Mouse (Mus musculus) cerebellum, adult 9-10 months (tissue): ENCODE data around the gene Cdc42bpa.

Experiments used
- DNase-seq: peaks from one replicate; pipeline ENCODE4 v3.0.0; 2022

The Cdc42bpa gene

GRCm38 (mm10) chr1:180170071-180170470 is 209.8 kb downstream of the Cdc42bpa start:
- DNase-seq: no peak

GRCm38 (mm10) chr1:180171883-180172282 is 211.6 kb downstream of the Cdc42bpa start:
- no peak for DNase-seq

DNA sequence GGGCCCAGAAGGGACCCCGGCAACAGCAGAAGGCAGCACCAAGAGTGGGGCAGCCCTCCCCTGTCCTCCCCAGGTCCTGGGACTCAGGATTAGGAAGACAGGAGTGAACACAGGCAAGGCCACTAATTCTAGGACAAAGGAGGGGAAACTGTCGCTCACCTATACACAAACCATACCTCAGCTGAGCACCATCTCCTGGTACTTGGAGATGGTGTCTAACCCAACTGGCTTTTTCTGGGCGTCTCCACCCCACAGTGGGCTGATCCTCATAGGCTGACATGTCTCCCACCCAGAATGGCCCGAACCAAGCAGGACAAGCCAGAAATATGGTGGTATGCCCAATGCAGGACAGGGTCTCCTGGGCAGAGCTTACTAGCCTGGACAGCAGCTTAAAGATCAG is 212.3 kb downstream of the Cdc42bpa start:
- no peak for DNase-seq

GRCm38 (mm10) chr1:180173017-180173416 is 212.7 kb downstream of the Cdc42bpa start:
- no peak for DNase-seq

DNA sequence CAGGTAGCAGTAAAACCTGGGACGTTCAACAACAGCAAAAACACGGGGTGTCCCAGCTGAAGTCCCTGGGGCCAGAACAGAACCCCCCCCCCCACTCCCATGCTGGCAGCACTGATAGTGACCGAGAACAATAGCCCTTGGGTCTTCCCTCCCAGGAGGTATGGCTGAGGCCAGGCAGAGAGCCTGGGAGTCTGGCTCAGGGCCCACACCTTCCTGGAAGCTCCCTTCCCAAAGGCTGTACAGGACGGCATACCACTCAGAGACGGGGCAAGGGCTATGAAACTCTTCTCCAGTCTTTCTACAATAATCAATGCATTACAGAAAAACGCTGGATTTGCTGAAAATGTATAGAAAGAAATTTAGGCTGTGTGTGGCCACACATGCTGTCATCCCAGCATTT is 214.4 kb downstream of the Cdc42bpa start:
- DNase-seq: no peak

DNA sequence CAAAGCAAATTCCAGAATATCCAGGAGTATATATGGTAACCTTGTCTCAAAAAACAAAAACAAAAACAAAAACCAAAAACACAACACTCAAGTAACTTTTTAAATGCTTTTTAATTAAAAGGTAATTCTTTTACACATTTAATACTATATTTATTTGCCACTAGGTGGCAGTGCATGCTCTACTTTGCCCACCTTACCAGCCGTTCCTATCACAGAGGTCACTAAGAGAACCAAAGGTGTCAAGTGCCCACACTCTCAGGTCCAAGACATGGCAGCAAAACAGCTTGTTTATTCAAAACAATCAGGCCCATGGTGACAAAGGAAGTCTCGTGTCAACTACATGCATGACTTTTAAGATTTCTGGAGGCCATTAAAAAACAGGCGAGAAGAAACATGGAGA is 214.9 kb downstream of the Cdc42bpa start:
- no peak for DNase-seq

GRCm38 (mm10) chr1:180175635-180176034 is 215.4 kb downstream of the Cdc42bpa start:
- DNase-seq: no peak

- DNase-seq: no peak
Measured at GRCm38 (mm10) chr1:180176784-180177183, 216.5 kb downstream of the Cdc42bpa start.

GRCm38 (mm10) chr1:180178340-180178739 is 218.1 kb downstream of the Cdc42bpa start:
- DNase-seq: no peak

- DNase-seq: no peak
Measured at GRCm38 (mm10) chr1:180179100-180179499, 218.8 kb downstream of the Cdc42bpa start.

GRCm38 (mm10) chr1:180179840-180180239 is 219.6 kb downstream of the Cdc42bpa start:
- no peak for DNase-seq

DNA sequence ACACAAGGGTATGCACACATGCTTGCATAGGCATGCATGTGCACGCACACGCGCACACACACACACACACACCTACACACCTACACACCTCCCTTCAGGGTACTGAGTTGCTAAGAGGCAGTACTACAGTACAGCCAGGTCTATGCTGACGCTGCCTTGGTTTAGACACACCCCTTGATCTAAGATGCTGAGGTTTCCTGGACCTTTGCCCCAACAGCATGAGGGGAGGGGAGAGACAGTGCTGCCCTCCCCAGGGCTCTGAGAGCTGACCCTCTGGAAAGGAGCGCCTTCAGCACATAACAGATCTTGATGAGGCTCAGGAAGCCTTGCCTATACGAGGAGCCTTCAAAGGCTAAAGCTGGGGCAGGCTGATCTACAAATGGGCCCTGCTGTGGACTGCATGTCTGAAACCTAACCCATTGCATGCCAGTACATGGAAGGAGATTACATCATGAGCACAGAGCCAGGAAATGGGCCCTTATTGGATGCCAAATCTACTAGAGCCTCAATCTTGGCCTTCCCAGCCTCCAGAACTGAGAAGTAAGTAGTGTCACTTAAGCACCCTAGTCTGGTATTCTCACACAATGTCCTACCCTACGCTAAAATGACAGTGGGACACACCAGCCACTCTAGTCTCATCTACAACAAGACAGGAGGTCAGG is 221.2 kb downstream of the Cdc42bpa start:
- no peak for DNase-seq

DNA sequence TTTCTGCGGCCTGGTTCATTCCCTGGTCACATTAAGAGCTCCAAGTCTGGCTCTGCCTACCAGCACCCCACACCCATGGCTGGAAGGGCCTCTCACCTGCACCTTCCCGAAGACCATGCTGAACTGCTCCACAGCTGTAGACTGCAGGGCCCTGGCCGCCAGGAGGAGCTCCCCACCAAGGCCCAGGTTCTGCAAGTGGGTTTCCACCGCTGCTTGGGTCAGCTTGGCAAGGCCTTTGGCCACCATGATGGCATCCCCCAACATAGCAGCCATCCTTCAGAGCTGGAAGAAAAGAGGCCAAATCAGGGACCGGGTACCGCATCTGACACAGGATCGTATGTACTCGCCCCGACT is 221.7 kb downstream of the Cdc42bpa start:
- no peak for DNase-seq

DNA sequence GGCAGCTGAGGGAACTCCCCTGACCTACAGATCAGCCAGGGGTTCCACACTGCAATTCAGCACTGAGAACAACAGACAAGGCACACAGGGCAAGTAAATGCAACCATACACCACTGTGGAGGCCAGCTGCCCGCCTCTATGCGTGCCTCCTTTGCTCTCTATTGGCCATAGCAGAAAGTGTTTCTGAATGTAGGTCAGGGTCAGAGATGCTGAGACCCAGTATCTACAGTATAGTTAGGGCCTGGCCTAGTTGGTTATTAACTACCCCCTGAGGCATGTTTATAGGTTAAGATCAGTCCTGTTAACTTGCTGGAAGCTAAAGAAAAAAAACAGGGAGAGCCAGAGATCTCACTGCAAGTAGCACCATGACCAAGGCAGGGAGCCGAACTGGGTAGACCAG is 222.5 kb downstream of the Cdc42bpa start:
- DNase-seq: no peak

DNA sequence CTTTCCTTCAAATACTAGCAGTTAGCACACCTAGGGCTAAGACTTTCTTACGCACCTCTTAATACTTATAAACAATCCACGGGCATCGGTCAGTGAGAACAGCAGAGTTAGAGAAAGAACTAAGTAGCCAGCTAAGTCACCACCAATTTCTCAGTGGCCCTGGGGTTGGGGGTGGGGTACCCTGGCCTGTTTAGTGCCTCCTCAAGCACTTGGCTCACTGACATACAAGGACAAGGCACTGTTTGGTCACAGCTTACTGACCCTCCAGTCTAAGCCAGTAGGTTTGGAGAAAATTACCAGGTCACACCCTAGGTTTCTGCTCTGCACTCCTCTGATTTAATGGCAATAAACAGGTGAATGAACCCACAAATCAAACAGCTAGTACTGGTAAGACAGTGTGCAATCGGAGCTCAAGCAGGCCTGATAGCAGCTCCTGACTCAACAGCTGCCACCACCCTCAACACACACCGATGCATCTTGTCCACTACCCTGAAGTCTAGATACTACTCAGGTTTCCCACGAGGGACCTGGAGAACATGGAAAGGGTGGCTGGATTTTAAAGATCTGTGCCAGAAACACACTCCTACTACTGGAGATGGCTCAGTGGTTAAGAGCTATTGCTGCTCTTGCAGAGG is 223.4 kb downstream of the Cdc42bpa start:
- no peak for DNase-seq

DNA sequence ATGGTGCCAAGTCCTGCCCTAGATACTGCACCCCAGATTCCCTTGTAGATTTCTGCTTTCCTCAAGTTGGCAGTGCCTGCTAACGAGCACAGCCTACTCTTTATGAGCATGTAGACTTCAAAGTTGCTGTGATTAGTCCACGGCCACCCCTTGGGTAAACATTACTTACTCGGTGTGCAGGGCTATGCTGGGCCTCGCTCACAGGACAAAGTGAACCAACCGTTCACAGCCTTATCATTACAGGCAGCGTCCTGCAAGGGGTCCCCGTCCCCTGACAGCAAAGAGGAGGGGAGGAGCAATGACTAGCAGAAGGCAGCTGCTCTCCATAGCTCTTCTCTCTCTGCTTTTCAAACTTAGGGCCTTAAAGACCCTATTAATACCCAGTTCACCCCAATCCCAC is 224.5 kb downstream of the Cdc42bpa start:
- DNase-seq: no peak

GRCm38 (mm10) chr1:180185877-180186276 is 225.6 kb downstream of the Cdc42bpa start:
- no peak for DNase-seq

GRCm38 (mm10) chr1:180186371-180186770 is 226.1 kb downstream of the Cdc42bpa start:
- DNase-seq: no peak

DNA sequence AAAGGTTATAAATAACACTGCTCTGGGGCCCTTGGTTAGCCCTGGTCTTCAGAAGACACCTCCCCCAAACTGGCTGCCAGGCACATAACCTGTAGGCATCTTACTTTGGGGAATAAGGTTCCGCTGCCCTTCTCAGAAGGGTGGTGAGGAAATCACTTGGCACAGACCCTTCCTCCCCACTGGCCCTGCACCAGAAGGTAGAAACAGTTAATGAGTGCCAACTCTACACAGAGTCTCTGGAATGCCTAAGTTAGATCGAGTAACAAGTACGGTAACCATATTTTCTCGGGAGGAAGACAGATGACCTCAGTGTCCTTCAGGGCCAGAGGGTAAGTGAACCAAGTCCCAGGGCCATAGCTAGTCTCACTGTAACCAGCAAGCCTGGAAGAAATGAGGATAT is 228.7 kb downstream of the Cdc42bpa start:
- no peak for DNase-seq

GRCm38 (mm10) chr1:180191112-180191511 is 230.8 kb downstream of the Cdc42bpa start:
- DNase-seq: no peak

- no peak for DNase-seq
Measured at GRCm38 (mm10) chr1:180191651-180192220, 231.5 kb downstream of the Cdc42bpa start.

DNA sequence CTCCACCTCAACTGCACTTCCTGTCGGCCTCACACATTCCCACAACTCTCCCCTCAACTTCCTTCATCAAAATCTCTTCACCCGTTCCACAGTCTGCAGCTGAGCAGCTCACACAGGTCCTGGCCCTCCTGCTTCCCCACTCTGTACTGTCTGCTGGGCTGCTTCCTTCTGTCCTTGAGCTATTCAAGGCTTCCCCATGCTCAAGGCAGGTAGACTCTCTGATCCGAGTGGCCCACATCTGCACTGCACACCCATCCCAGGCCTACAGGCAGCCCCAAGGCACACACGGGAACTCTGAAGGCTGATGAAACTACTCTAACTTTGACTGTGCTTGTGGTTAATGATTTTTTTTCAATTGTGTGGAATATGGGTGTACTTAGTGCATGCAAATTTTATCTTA is 232.6 kb downstream of the Cdc42bpa start:
- DNase-seq: no peak

GRCm38 (mm10) chr1:180193391-180193935 is 233.2 kb downstream of the Cdc42bpa start:
- DNase-seq: no peak

- DNase-seq: no peak
Measured at GRCm38 (mm10) chr1:180194048-180194447, 233.8 kb downstream of the Cdc42bpa start.
